Mouse (Mus musculus): ENCODE measurements around the gene Plp2. TPM values are rescaled to one million over a fixed set of nuclear protein-coding genes. Genes with fewer than 3 reads are reported as not detected.

Plp2 gene
- polyA plus RNA-seq, 1 experiment from 2014 or later: 27.5 TPM

DNA sequence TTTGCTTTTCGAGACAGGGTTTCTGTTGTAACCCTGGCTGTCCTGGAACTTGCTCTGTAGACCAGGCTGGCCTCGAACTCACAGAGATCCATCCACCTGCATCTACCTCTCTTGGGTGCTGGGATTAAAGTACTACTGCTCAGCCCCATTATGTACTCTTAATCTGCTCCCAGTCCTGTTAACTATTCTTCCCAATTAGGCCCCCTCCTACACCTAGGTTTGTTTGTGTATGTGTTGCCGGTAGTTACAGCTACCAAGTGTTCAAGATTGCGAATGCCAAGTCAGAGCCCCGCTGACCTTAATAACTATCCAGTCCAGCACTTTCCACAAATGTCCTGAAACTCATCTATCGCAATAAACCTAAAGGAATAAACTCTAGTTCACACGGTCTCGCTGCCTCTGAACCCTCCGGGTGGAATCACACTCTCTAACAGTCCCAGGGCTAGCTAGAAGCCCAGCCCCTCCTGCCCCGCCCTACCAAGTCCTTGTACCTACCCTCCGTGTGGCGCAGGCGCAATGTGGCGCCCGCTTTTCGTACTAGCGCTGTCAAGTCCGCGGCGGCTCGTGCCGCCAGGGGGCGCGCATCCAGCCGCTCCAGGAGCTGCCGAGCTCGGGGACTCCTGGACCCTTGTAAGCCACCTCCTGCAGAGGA, 8.3 kb upstream of the Plp2 start:
- H3K36me3 ChIP-seq (replicated peaks): no peaks in the 10 kb centered on the region
- no peak overlapping the region for H3K27ac ChIP-seq (replicated peaks)
- no peak overlapping the region for H3K9ac ChIP-seq
- peak; percentile 90 for ATAC-seq (ENCODE audit: insufficient read depth)
- peaks cover 11% of the 10 kb centered on the region for H3K4me1 ChIP-seq (replicated peaks)
- 0 out of 2 replicates have a peak, but pooled peaks cover 4% of the 10 kb centered on the region for H3K27me3 ChIP-seq
- 12% methylated on average over 27 of the region's 27 CpGs for WGBS (ENCODE audit: insufficient replicate concordance)
- peak overlapping the region; percentile 61 for H3K4me2 ChIP-seq
- H3K4me3 ChIP-seq (replicated peaks): peak overlapping the region; percentile 30
- H3K9me3 ChIP-seq (replicated peaks): no peaks in the 10 kb centered on the region

- Histone ChIP-seq H3K9ac (no peak overlapping the region), H3K4me2 (no peak overlapping the region), H3K27me3 (0 out of 2 replicates have a peak, but pooled peaks cover 4% of the 10 kb centered on the region), H3K9me3 (replicated peaks) (no peaks in the 10 kb centered on the region), H3K4me3 (replicated peaks) (no peak overlapping the region), H3K27ac (replicated peaks) (no peak overlapping the region), H3K36me3 (replicated peaks) (no peaks in the 10 kb centered on the region), H3K4me1 (replicated peaks) (peaks cover 16% of the 10 kb centered on the region)
- WGBS (ENCODE audit: insufficient replicate concordance): 27% methylated on average over 3 of the region's 3 CpGs
- ATAC-seq (ENCODE audit: insufficient read depth): no peak
These were observed 7.8 kb upstream of the Plp2 start for GRCm38 (mm10) chrX:7678986-7679385.

DNA sequence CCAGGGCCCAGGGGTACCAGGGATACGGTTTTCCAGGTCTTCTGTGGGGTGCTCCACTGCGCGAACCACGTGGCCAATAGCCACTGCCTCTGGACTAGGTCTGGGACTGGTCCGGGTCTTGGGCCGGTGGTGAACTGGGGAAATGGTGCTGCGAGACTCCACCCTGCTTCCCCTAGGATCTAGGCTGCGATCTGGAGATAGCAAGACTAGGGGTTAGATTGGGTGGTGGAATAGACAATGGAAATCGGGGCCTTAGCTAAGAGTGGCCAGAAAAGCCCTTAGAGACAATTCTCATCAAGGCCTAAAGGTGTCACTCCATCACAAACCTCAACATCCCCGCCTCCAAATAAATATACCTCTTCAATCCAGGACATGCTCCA, 3.8 kb upstream of the Plp2 start:
- peak overlapping the region; percentile 36 for H3K4me3 ChIP-seq (replicated peaks)

GRCm38 (mm10) chrX:7674284-7675000, 3.3 kb upstream of the Plp2 start:
- ATAC-seq (ENCODE audit: insufficient read depth): no peak

More for the DNA sequence above, 3.8 kb upstream of the Plp2 start:
- Histone ChIP-seq H3K4me2 (peak overlapping the region; percentile 65), H3K4me1 (replicated peaks) (peaks cover 36% of the 10 kb centered on the region), H3K27ac (replicated peaks) (no peak overlapping the region), H3K9ac (peak overlapping the region; percentile 4; the same call in 1 of the 2 replicates), H3K9me3 (replicated peaks) (no peaks in the 10 kb centered on the region), H3K36me3 (replicated peaks) (no peaks in the 10 kb centered on the region), H3K27me3 (0 out of 2 replicates have a peak, but pooled peaks cover 4% of the 10 kb centered on the region)
- ATAC-seq (ENCODE audit: insufficient read depth): no peak
- 26% methylated on average over 10 of the region's 10 CpGs for WGBS (ENCODE audit: insufficient replicate concordance)

GRCm38 (mm10) chrX:7673578-7674281, 2.5 kb upstream of the Plp2 start:
- H3K9ac ChIP-seq: no peak overlapping the region
- H3K4me2 ChIP-seq: peak overlapping the region; percentile 65
- ATAC-seq (ENCODE audit: insufficient read depth): 0 out of 2 replicates have a peak, but pooled peaks have one; percentile 5

More at GRCm38 (mm10) chrX:7674284-7675000, 3.3 kb upstream of the Plp2 start:
- H3K36me3 ChIP-seq (replicated peaks): no peaks in the 10 kb centered on the region
- no peak overlapping the region for H3K27ac ChIP-seq (replicated peaks)
- H3K4me3 ChIP-seq (replicated peaks): peak overlapping the region; percentile 36
- 0 out of 2 replicates have a peak, but pooled peaks cover 4% of the 10 kb centered on the region for H3K27me3 ChIP-seq
- peaks cover 36% of the 10 kb centered on the region for H3K4me1 ChIP-seq (replicated peaks)
- 20% methylated on average over 28 of the region's 28 CpGs for WGBS (ENCODE audit: insufficient replicate concordance)
- no peaks in the 10 kb centered on the region for H3K9me3 ChIP-seq (replicated peaks)
- H3K4me2 ChIP-seq: peak overlapping the region; percentile 65
- H3K9ac ChIP-seq: peak overlapping the region; percentile 4; the same call in 1 of the 2 replicates

GRCm38 (mm10) chrX:7672739-7673138, 1.5 kb upstream of the Plp2 start:
- Histone ChIP-seq H3K27me3 (0 out of 2 replicates have a peak, but pooled peaks cover 4% of the 10 kb centered on the region), H3K4me1 (replicated peaks) (peaks cover 34% of the 10 kb centered on the region), H3K9me3 (replicated peaks) (no peaks in the 10 kb centered on the region), H3K36me3 (replicated peaks) (no peaks in the 10 kb centered on the region), H3K27ac (replicated peaks) (no peak overlapping the region), H3K4me3 (replicated peaks) (no peak overlapping the region), H3K9ac (no peak overlapping the region), H3K4me2 (no peak overlapping the region)
- WGBS (ENCODE audit: insufficient replicate concordance): 34% methylated on average over 6 of the region's 6 CpGs
- ATAC-seq (ENCODE audit: insufficient read depth): no peak

More at GRCm38 (mm10) chrX:7673578-7674281, 2.5 kb upstream of the Plp2 start:
- Histone ChIP-seq H3K27me3 (0 out of 2 replicates have a peak, but pooled peaks cover 4% of the 10 kb centered on the region), H3K9me3 (replicated peaks) (no peaks in the 10 kb centered on the region), H3K4me3 (replicated peaks) (peak overlapping the region; percentile 36), H3K4me1 (replicated peaks) (peaks cover 34% of the 10 kb centered on the region), H3K27ac (replicated peaks) (0 out of 2 replicates have a peak overlapping the region, but pooled peaks have one; percentile 33), H3K36me3 (replicated peaks) (no peaks in the 10 kb centered on the region)
- 22% methylated on average over 12 of the region's 12 CpGs for WGBS (ENCODE audit: insufficient replicate concordance)

- ATAC-seq (ENCODE audit: insufficient read depth): peak; percentile 64
- WGBS (ENCODE audit: insufficient replicate concordance): 11% methylated on average over 19 of the region's 19 CpGs
- Histone ChIP-seq H3K4me3 (replicated peaks) (peak overlapping the region; percentile 54), H3K9me3 (replicated peaks) (no peaks in the 10 kb centered on the region), H3K4me1 (replicated peaks) (peaks cover 34% of the 10 kb centered on the region), H3K4me2 (peak overlapping the region; percentile 69), H3K27me3 (0 out of 2 replicates have a peak, but pooled peaks cover 4% of the 10 kb centered on the region), H3K9ac (peak overlapping the region; percentile 27; the same call in 1 of the 2 replicates), H3K36me3 (replicated peaks) (no peaks in the 10 kb centered on the region), H3K27ac (replicated peaks) (peak overlapping the region; percentile 41)
These were observed 754 bp downstream of the Plp2 start for GRCm38 (mm10) chrX:7670390-7670881.

DNA sequence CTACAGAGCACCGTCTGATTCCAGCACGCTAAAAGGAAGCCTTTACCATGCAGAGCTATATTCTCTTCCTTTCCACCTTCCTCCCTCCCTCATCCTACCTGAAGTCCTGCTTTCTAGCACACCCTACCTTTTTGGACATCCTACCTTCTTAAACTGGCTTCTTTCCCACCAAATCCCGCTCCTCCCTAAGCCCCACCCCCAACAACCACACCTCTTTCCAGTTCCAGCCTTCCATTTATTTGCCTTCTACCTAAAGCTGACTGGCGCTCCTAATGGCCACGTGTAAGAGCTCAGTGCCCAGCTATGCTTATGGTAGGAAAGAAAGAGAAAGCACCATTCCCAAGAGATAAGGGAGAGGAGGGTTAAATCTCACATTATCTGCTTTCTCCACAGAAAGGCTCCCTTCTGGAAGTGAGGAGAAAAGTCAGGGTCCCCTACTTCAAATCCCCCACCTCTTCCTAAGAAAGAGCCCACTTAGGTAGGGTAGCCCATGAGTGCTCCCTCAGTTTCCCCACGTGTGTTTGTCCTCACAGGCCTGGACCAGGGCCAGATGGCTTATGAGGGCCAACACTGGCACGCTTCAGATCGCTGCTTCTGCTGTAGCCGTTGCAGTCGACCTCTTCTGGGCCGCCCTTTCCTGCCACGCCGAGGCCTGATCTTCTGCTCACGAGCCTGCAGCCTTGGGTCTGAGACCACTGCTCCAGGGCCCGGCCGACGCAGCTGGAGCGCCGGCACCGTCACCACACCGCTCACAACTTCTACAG, 5.3 kb downstream of the Plp2 start:
- Histone ChIP-seq H3K27ac (replicated peaks) (no peak overlapping the region), H3K4me3 (replicated peaks) (no peak overlapping the region), H3K4me1 (replicated peaks) (peaks cover 13% of the 10 kb centered on the region), H3K9me3 (replicated peaks) (no peaks in the 10 kb centered on the region), H3K36me3 (replicated peaks) (no peaks in the 10 kb centered on the region), H3K9ac (no peak overlapping the region), H3K4me2 (no peak overlapping the region), H3K27me3 (no peaks in the 10 kb centered on the region)
- 66% methylated on average over 21 of the region's 21 CpGs for WGBS (ENCODE audit: insufficient replicate concordance)
- no peak for ATAC-seq (ENCODE audit: insufficient read depth)

DNA sequence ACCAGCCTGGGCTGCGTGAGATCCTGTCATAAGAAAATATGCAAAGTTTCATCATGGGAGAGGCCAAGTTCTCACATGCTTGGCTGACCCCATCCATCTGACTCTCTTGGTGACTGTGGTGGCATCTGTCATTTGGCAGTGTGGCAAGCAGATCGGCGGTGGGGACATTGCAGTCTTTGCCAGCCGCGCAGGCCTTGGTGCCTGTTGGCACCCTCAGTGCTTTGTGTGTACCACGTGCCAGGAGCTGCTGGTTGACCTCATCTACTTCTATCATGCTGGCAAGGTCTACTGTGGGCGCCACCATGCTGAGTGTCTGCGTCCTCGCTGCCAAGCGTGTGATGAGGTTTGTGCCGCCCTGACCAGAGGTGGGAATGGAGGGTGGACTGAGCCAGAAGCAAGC, 6.4 kb downstream of the Plp2 start:
- Histone ChIP-seq H3K9ac (no peak overlapping the region), H3K27ac (replicated peaks) (no peak overlapping the region), H3K4me3 (replicated peaks) (no peak overlapping the region), H3K27me3 (no peaks in the 10 kb centered on the region), H3K9me3 (replicated peaks) (no peaks in the 10 kb centered on the region), H3K4me1 (replicated peaks) (peaks cover 2% of the 10 kb centered on the region; the same call in 1 of the 2 replicates), H3K36me3 (replicated peaks) (no peaks in the 10 kb centered on the region), H3K4me2 (no peak overlapping the region)
- 76% methylated on average over 11 of the region's 11 CpGs for WGBS (ENCODE audit: insufficient replicate concordance)
- no peak for ATAC-seq (ENCODE audit: insufficient read depth)

DNA sequence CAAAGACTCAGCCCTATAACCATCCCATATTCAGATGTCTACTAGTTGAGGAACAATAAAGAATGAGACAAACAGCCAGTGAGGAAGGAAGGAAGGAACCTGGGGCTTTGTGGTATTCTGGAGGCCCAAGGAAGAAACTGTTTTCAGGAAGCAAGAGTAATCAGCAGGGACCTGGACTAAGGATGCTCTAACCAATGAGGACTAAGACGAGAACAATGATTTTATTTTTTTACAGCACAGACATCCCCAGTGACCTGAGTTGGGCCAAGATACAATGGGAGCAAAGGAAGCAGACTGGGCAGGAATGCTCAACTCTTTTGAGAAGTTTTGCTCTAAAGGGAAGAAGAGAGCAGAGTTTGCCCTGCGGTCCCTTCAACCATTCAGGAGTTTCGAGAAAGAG, 8.3 kb downstream of the Plp2 start:
- H3K4me3 ChIP-seq (replicated peaks): no peak overlapping the region
- H3K9ac ChIP-seq: no peak overlapping the region
- no peak overlapping the region for H3K27ac ChIP-seq (replicated peaks)
- 39% methylated on average over 3 of the region's 3 CpGs for WGBS (ENCODE audit: insufficient replicate concordance)
- no peaks in the 10 kb centered on the region for H3K9me3 ChIP-seq (replicated peaks)
- no peaks in the 10 kb centered on the region; the same call in 1 of the 2 replicates for H3K4me1 ChIP-seq (replicated peaks)
- no peaks in the 10 kb centered on the region for H3K27me3 ChIP-seq
- H3K36me3 ChIP-seq (replicated peaks): no peaks in the 10 kb centered on the region
- H3K4me2 ChIP-seq: no peak overlapping the region
- no peak for ATAC-seq (ENCODE audit: insufficient read depth)
